Mouse (Mus musculus) limb, embryonic 13.5 days (tissue): ENCODE results near the gene Pikfyve. TPM values are rescaled to one million over a fixed set of nuclear protein-coding genes. Genes with fewer than 3 reads are reported as not detected.

Source experiments
- ATAC-seq: fragments of 200-750 bp; cut with Nextera tagmentation; 2 replicates; pipeline ENCODE4 v1.8.0; 2017; ENCODE audit warnings: low read depth, moderate number of reproducible peaks, moderate TSS enrichment; ENCODE audit not compliant: low FRiP score
- H3K27ac ChIP-seq: fragments of 300-500 bp; sonication (generic); 2 replicates; pipeline ENCODE4 v1.5.1; 2015; ENCODE audit warnings: inconsistent platforms, mild to moderate bottlenecking, moderate library complexity
- H3K27me3 ChIP-seq: fragments of 300-500 bp; sonication (generic); 2 replicates; pipeline ENCODE4 v1.6.1; 2015; ENCODE audit warnings: mild to moderate bottlenecking, inconsistent platforms
- H3K36me3 ChIP-seq: fragments of 300-500 bp; sonication (generic); 2 replicates; pipeline ENCODE4 v1.6.1; 2015; ENCODE audit warnings: inconsistent platforms, mild to moderate bottlenecking, moderate library complexity
- H3K4me1 ChIP-seq: fragments of 300-500 bp; sonication (generic); 2 replicates; pipeline ENCODE4 v1.6.1; 2015; ENCODE audit warnings: inconsistent platforms
- H3K4me2 ChIP-seq: fragments of 300-500 bp; sonication (generic); replicated peaks from 2 replicates; pipeline ENCODE4 v1.6.1; 2015; ENCODE audit warnings: inconsistent platforms, mild to moderate bottlenecking, moderate library complexity
- H3K4me3 ChIP-seq: fragments of 300-500 bp; sonication (generic); 2 replicates; pipeline ENCODE4 v1.5.1; 2015; ENCODE audit warnings: moderate library complexity, mild to moderate bottlenecking, inconsistent platforms
- H3K9ac ChIP-seq: fragments of 300-500 bp; sonication (generic); 2 replicates; pipeline ENCODE4 v1.6.1; 2015; ENCODE audit warnings: mild to moderate bottlenecking, inconsistent platforms
- H3K9me3 ChIP-seq: fragments of 300-500 bp; sonication (generic); 2 replicates; pipeline ENCODE4 v1.6.1; 2016; ENCODE audit warnings: inconsistent platforms
- WGBS: fragments of 180-500 bp; shearing (Covaris S2); methylation state at CpG from one replicate; pipeline ENCODE4 v1.1.7; 2015; 5-methylcytosine and 5-hydroxymethylcytosine counted together
- polyA plus RNA-seq: library from polyadenylated mRNA; unstranded; fragments of >200 nt; fragmentation: Nextera tagmentation; extraction: Ambion mirVana; gene quantifications from 2 replicates; pipeline ENCODE4 v1.2.1, GENCODE M21; 2015

Pikfyve gene
- polyA plus RNA-seq, 1 experiment from 2014 or later, result 14.2 TPM

DNA sequence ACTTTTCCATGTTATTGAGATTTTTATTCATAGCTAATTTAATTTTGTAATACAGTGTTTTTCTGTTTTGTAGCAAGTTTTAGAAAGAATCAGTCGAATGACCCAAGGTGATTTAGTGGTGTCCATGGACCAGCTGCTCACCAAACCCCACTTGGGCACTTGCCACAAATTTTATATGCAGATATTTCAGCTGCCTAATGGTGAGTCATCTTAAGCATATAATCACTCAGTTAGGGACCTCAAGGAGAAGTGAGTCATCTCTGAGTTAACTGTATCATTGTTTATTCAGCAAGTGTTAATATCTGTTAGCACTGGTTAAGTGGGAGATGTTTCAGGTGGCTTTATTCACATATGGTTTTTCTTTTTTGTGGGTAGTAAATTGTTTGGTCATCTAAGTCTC is 59.2 kb downstream of the Pikfyve start:
- no peak overlapping the region for H3K27ac ChIP-seq
- no peaks in the 10 kb centered on the region for H3K4me1 ChIP-seq
- no peaks in the 10 kb centered on the region for H3K27me3 ChIP-seq
- peaks cover 29% of the 10 kb centered on the region for H3K36me3 ChIP-seq
- WGBS, result 93% methylated on average over 1 of the region's 1 CpGs
- no peak overlapping the region for H3K4me3 ChIP-seq
- no peak overlapping the region for H3K9ac ChIP-seq
- H3K4me2 ChIP-seq, result no peak overlapping the region
- H3K9me3 ChIP-seq, result no peaks in the 10 kb centered on the region
- ATAC-seq, result no peak

DNA sequence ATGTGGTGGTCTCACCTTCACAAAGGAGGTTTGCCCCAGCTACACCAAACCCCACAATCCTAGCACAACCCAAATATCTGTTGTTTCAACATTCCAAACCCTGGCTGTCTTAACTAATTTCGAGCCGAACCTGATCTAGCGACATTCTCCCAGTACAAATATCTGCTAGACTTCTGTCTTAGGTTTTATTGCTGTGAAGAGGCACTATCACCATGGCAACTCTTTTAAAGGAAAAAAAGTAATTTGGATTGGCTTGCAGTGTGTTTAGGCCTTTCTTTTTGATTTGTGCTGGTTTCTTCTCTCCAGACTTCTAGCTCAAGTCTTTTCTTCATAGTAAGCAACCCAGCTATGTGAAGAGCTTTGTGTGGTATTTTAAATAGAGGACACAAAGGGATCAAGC is 94.0 kb downstream of the Pikfyve start:
- WGBS, result 58% methylated on average over 3 of the region's 3 CpGs
- Histone ChIP-seq H3K4me1 (no peaks in the 10 kb centered on the region), H3K9me3 (no peaks in the 10 kb centered on the region), H3K36me3 (no peaks in the 10 kb centered on the region; the same call in none of the 2 replicates), H3K9ac (no peak overlapping the region), H3K27me3 (no peaks in the 10 kb centered on the region), H3K4me2 (no peak overlapping the region), H3K27ac (no peak overlapping the region), H3K4me3 (no peak overlapping the region)
- ATAC-seq, result no peak

GRCm38 (mm10) chr1:65281756-65282155 is 95.3 kb downstream of the Pikfyve start, which contains the start of gene Pth2r:
Gene Pth2r (plus strand): TSS chr1:65282056.
- Histone ChIP-seq H3K27me3 (no peaks in the 10 kb centered on the region), H3K9ac (no peak within 1 kb of the TSS), H3K4me1 (no peaks in the 10 kb centered on the region), H3K4me2 (no peak within 1 kb of the TSS), H3K36me3 (no peaks in the 10 kb centered on the region; the same call in none of the 2 replicates), H3K27ac (no peak within 1 kb of the TSS), H3K4me3 (no peak within 1 kb of the TSS), H3K9me3 (no peaks in the 10 kb centered on the region)
- 88% methylated on average over 6 of the region's 6 CpGs for WGBS
- no peak; the same call in 1 of the 2 replicates for ATAC-seq

DNA sequence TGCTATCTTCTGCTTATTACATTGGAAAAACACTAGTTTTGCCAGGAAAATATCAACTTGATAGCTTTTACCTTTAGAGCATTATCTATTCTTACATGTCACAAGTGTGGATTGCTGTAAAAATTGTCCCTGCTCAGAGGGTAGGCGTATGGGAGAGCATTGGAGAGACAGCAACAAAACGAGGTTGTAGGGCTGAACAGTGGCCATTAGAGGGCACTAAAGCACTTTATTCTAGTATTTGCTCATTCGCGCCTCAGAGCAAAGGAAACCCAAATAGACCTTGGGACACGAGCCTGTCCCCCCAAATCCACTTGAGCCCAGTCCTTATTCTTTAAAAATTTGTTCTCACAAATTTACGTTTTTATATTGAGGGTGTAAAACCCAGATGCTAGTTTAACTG is 96.3 kb downstream of the Pikfyve start:
- ATAC-seq, result no peak
- no peaks in the 10 kb centered on the region for H3K27me3 ChIP-seq
- H3K4me1 ChIP-seq, result no peaks in the 10 kb centered on the region
- H3K4me2 ChIP-seq, result no peak overlapping the region
- no peak overlapping the region for H3K27ac ChIP-seq
- no peaks in the 10 kb centered on the region for H3K9me3 ChIP-seq
- 7% methylated on average over 6 of the region's 6 CpGs for WGBS
- H3K36me3 ChIP-seq, result no peaks in the 10 kb centered on the region
- H3K9ac ChIP-seq, result no peak overlapping the region
- H3K4me3 ChIP-seq, result no peak overlapping the region

DNA sequence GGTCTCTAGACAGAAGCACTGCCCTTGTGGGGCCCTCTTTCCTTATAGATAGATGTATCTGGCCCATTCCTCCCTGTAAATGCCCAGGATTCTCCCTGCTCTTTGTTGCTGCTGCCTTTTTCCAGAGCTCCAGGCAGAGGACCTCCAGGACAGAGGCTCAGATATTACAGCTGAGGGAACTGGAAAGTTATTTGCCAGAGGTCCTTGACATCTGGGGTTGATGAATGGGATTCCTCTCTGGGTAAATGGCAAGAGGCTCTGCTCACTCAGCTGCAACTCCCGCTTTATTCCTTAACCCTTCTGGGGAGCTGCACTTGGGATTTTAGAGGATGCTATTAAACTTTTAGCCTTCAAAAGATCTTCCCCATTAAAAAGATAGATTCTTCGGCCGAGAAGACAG is 122.0 kb downstream of the Pikfyve start:
- Histone ChIP-seq H3K4me2 (no peak overlapping the region), H3K4me3 (no peak overlapping the region), H3K4me1 (peaks cover 10% of the 10 kb centered on the region), H3K27ac (no peak overlapping the region), H3K27me3 (peaks cover 21% of the 10 kb centered on the region), H3K9ac (no peak overlapping the region), H3K9me3 (no peaks in the 10 kb centered on the region), H3K36me3 (no peaks in the 10 kb centered on the region)
- ATAC-seq, result no peak
- 67% methylated on average over 3 of the region's 3 CpGs for WGBS

DNA sequence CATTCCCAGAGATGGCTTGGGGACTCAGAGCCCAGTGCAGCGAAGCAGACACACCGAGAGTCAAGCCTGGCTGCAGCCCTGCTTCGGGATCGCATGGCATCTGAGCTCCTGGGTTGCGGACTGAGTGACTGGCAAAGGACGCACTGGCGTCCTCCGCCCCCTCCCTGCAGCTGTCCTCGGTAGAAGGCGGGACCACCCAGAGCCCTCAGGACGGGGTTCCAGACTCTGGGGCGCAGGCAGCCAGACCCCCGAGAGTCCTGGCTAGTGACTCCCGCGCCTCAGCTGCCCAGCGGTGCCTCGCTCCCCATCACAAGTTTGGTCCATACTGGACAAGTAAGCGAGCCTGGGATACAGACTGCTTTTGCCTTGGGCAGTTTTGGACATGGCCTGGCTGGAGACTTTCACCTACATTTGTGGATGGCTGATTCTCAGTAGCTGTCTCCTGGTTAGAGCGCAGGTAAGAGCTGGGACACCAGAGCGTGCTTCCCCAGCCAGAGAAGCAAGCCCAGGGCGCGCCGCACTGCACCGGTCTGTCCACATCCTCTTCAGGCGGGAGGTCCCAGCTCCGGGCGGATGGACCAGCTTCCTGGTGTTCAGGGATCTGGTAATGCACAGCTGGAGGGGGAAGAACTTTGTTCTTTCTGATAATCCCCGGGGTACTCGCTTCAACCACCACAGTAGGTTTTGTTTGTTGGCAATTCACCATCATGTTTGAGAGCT is 124.9 kb downstream of the Pikfyve start:
- Histone ChIP-seq H3K4me3 (peak overlapping the region; percentile 45), H3K27ac (no peak overlapping the region), H3K27me3 (peaks cover 25% of the 10 kb centered on the region), H3K9me3 (no peaks in the 10 kb centered on the region), H3K9ac (peak overlapping the region; percentile 56), H3K4me1 (peaks cover 10% of the 10 kb centered on the region), H3K4me2 (peak overlapping the region; percentile 83), H3K36me3 (no peaks in the 10 kb centered on the region)
- WGBS, result 1% methylated on average over 29 of the region's 29 CpGs
- peak; percentile 57; the same call in 1 of the 2 replicates for ATAC-seq

- no peak overlapping the region for H3K27ac ChIP-seq
- 8% methylated on average over 7 of the region's 7 CpGs for WGBS
- H3K9ac ChIP-seq, result no peak overlapping the region; the same call in 1 of the 2 replicates
- no peak for ATAC-seq
- H3K4me1 ChIP-seq, result peaks cover 10% of the 10 kb centered on the region
- peaks cover 25% of the 10 kb centered on the region for H3K27me3 ChIP-seq
- H3K36me3 ChIP-seq, result no peaks in the 10 kb centered on the region
- H3K4me2 ChIP-seq, result peak overlapping the region; percentile 83
- peak overlapping the region; percentile 45 for H3K4me3 ChIP-seq
- H3K9me3 ChIP-seq, result no peaks in the 10 kb centered on the region
Measured at GRCm38 (mm10) chr1:65312118-65312517, 125.6 kb downstream of the Pikfyve start.

DNA sequence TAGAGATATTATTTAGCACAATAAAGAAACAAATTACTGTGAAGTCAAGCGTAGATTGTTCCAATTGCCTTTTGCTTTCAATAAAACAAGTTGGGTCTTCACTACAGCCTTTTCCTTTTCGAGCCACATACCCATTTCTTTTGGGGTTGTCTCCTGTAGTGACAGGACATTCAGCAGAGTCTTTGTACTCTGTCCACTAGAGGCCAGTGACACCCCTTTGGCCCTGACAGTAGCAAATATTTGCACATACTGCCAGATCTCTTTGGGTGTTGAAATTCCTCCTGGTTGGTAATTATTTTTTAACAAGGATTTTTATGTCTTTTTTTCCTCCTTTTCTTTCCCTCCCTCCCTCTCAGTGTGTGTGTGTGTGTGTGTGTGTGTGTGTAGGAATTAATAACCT is 126.4 kb downstream of the Pikfyve start:
- peaks cover 25% of the 10 kb centered on the region for H3K27me3 ChIP-seq
- H3K4me2 ChIP-seq, result no peak overlapping the region
- no peaks in the 10 kb centered on the region for H3K9me3 ChIP-seq
- no peaks in the 10 kb centered on the region for H3K36me3 ChIP-seq
- H3K27ac ChIP-seq, result no peak overlapping the region
- 69% methylated on average over 2 of the region's 2 CpGs for WGBS
- no peak for ATAC-seq
- peaks cover 10% of the 10 kb centered on the region for H3K4me1 ChIP-seq
- H3K4me3 ChIP-seq, result no peak overlapping the region
- no peak overlapping the region for H3K9ac ChIP-seq

- no peak overlapping the region for H3K4me3 ChIP-seq
- H3K9ac ChIP-seq, result no peak overlapping the region
- ATAC-seq, result no peak
- peaks cover 25% of the 10 kb centered on the region for H3K27me3 ChIP-seq
- H3K4me1 ChIP-seq, result peaks cover 10% of the 10 kb centered on the region
- H3K4me2 ChIP-seq, result no peak overlapping the region
- H3K9me3 ChIP-seq, result no peaks in the 10 kb centered on the region
- WGBS, result 50% methylated on average over 13 of the region's 13 CpGs
- H3K27ac ChIP-seq, result no peak overlapping the region
- H3K36me3 ChIP-seq, result no peaks in the 10 kb centered on the region
Measured at GRCm38 (mm10) chr1:65314054-65315021, 127.9 kb downstream of the Pikfyve start.

DNA sequence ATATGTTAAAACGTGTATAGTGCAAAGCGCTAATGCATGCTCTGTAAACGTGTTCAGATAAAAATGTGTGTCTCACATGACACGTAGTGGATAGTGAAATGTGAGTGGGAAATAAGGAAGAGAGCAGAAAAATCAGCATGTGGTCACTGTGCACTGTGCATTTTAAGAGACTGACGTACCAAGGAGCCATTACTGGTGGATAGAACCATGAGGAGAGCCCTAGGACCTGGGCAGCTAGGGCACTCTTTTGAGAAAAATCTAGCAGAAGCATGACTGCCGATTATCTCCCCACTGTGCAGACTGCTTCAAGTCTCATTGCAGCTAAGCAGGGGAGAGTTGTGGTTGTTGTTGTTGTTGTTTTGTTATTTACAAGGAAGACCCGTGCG is 128.5 kb downstream of the Pikfyve start:
- Histone ChIP-seq H3K9me3 (no peaks in the 10 kb centered on the region), H3K4me1 (peaks cover 10% of the 10 kb centered on the region), H3K27me3 (peaks cover 23% of the 10 kb centered on the region), H3K9ac (no peak overlapping the region), H3K4me2 (no peak overlapping the region), H3K4me3 (no peak overlapping the region), H3K27ac (no peak overlapping the region), H3K36me3 (no peaks in the 10 kb centered on the region)
- WGBS, result 84% methylated on average over 8 of the region's 8 CpGs
- ATAC-seq, result no peak
